Mouse (Mus musculus) macrophage (primary cell): ENCODE results near the gene Rfk. TPM values are rescaled to one million over a fixed set of nuclear protein-coding genes. Genes with fewer than 3 reads are reported as not detected.

Experiments used
- polyA plus RNA-seq: library from polyadenylated mRNA; stranded (reverse); fragments of 250-400 nt; gene quantifications from 3 replicates; pipeline ENCODE4 v1.2.4, GENCODE M21; 2018; ENCODE audit warnings: inconsistent platforms

Gene Rfk
- polyA plus RNA-seq, 1 experiment from 2014 or later, result 38.9 TPM

Other genes starting within 250 kb of the Rfk start
- 28.4 to 51.9 TPM (median 28.8 TPM) in 3 replicates for gene Gcnt1, start 21.2 kb upstream of the Rfk start, polyA plus RNA-seq